Comparison of ENCODE assay signal across 9 mouse cellular contexts in the genomic region with DNA sequence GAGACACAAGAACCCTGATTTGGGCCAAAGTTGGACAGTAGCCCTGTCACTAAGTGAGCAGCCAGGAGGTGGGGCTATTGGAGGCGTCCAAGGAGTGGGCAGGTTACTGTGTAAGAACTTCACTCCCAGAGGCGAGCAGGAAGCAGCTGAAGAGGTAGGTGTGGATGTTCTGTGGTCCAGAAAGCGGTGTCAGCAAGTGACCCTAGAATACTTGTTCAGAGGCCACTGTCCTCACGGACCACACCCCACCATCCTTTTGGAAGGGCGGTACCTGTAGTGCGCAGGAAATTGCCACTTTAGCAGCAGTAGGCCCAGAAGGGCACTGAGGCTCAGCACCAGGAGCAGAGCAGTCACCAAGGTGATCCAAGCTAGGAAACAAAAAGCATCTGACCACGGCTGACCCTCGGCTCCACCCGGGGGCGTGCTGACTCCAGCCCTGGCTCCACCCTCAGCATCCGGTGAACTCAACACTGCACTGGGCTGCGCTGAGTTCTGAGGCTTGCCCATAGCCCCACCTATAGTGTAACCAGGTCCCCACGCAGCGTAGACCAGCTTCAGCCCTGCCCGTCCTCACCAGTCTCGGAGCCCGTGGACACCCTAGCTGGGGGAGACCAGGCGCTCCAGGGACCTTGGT. TPM values are rescaled to one million over a fixed set of nuclear protein-coding genes. Genes with fewer than 3 reads are reported as not detected.
A peak's percentile ranks its signal among the peaks of the same experiment; 100 is the strongest.
DNase-seq lines count a peak whose midpoint lies in the region; ATAC-seq and TF ChIP-seq lines count a peak whose summit lies in the region.
"Had no signal": no experiment of that assay in that cellular context is flagged by ENCODE, and none has a peak within 500 bp of the region (broad histone marks: within the 10 kb centered on the region; RNA-seq: fewer than 3 reads in every experiment).

No protein-coding gene starts in this region.

- no peak for TF ChIP-seq CTCF in layer of hippocampus, adult 2 months (conservative IDR thresholded peaks at IDR 0.05)

- peak in 1 of 2 experiments; percentile 22 for DNase-seq in layer of hippocampus, adult 2 months (ENCODE audit: low spot score in 2 of 2)
- no peak for DNase-seq in layer of hippocampus, adult 9-11 months
- DNase-seq in forebrain, embryonic 10.5 days (ENCODE audit: extremely low spot score, low spot score), result peak; percentile 53
- peak; percentile 55 to 59 for DNase-seq in heart, postnatal 14 days
- peak; percentile 67 to 79 for DNase-seq in kidney, postnatal 36 days
- peak; percentile 88 for DNase-seq in midbrain, embryonic 11.5 days (ENCODE audit: low spot score, missing footprints)
- DNase-seq in urinary bladder, postnatal 36 days (ENCODE audit: low spot score in 2 of 2), result peak; percentile 29 to 44
- no peak for DNase-seq in right cerebral cortex, postnatal 36 days (ENCODE audit: low spot score in 2 of 2)

- no peaks in the 10 kb centered on the region for H3K36me3 ChIP-seq in forebrain, embryonic 10.5 days (replicated peaks)
- no peaks in the 10 kb centered on the region for H3K36me3 ChIP-seq in midbrain, embryonic 11.5 days (ENCODE audit: control insufficient read depth, insufficient read depth, low read length)
- H3K36me3 ChIP-seq: G1E had no signal

- intact Hi-C loops in heart, postnatal 14 days (cut with DNase I), result loop anchor here (5.0 kb wide), 2 partner anchors 41 to 71 kb away; no protein-coding TSS in a partner anchor

- H3K4me2 ChIP-seq in midbrain, embryonic 11.5 days, result peak overlapping the region; percentile 66

- H3K9ac ChIP-seq in midbrain, embryonic 11.5 days (ENCODE audit: low read length), result peak overlapping the region; percentile 47

- peaks cover 4% of the 10 kb centered on the region; the same call in 1 of the 2 replicates for H3K27me3 ChIP-seq in forebrain, embryonic 10.5 days (ENCODE audit: poor library complexity, severe bottlenecking)
- no peaks in the 10 kb centered on the region for H3K27me3 ChIP-seq in midbrain, embryonic 11.5 days (ENCODE audit: control insufficient read depth, insufficient read depth, low read length)

- WGBS in forebrain, embryonic 10.5 days, result 12% methylated on average over 18 of the region's 18 CpGs
- 15% methylated on average over 18 of the region's 18 CpGs for WGBS in midbrain, embryonic 11.5 days

- peaks cover 21% of the 10 kb centered on the region for H3K4me1 ChIP-seq in forebrain, embryonic 10.5 days
- no peaks in the 10 kb centered on the region for H3K4me1 ChIP-seq in midbrain, embryonic 11.5 days (ENCODE audit: control insufficient read depth, insufficient read depth, low read length)

- no peaks in the 10 kb centered on the region for H3K9me3 ChIP-seq in forebrain, embryonic 10.5 days
- no peaks in the 10 kb centered on the region for H3K9me3 ChIP-seq in midbrain, embryonic 11.5 days (ENCODE audit: control insufficient read depth, low read length)
- H3K9me3 ChIP-seq: G1E had no signal

- H3K27ac ChIP-seq in layer of hippocampus, adult 2 months, result peak overlapping the region; percentile 71
- H3K27ac ChIP-seq in forebrain, embryonic 10.5 days, result peak overlapping the region; percentile 80
- H3K27ac ChIP-seq in midbrain, embryonic 11.5 days (ENCODE audit: low read depth, low read length), result no peak overlapping the region

- peak overlapping the region; percentile 47 for H3K4me3 ChIP-seq in layer of hippocampus, adult 2 months
- H3K4me3 ChIP-seq in forebrain, embryonic 10.5 days, result peak overlapping the region; percentile 50
- H3K4me3 ChIP-seq in midbrain, embryonic 11.5 days (ENCODE audit: low read depth, low read length), result peak overlapping the region; percentile 30

- peak; percentile 77 for ATAC-seq in midbrain, embryonic 11.5 days (ENCODE audit: low FRiP score)

RNA-seq across cellular contexts. Expression of a gene that starts 8.7 kb away (rescaled TPM):
- 1 to 10 TPM; 1.1 to 1.3 TPM for total RNA-seq in layer of hippocampus, adult 2 months (2021)
- 446 and 451 TPM in 2 replicates for polyA plus RNA-seq in forebrain, embryonic 10.5 days (2016; fragmentation: Nextera tagmentation; extraction: Ambion mirVana)
- total RNA-seq in heart, postnatal 14 days (2021), result 10 to 100 TPM in 1 of 2 experiments, 1 to 10 TPM in 1; 8.3 to 12.5 TPM
- 305 and 337 TPM in 2 replicates for polyA plus RNA-seq in midbrain, embryonic 11.5 days (2014; fragmentation: Nextera tagmentation; extraction: Ambion mirVana)

RNA-seq across cellular contexts. Expression of a gene that starts 11.4 kb away (rescaled TPM):
- under 1 TPM in 1 of 2 experiments, not detected in 1; 0.20 TPM for total RNA-seq in layer of hippocampus, adult 2 months (2021)
- polyA plus RNA-seq in forebrain, embryonic 10.5 days (2016; fragmentation: Nextera tagmentation; extraction: Ambion mirVana), result 0.79 and 2.0 TPM in 2 replicates
- under 1 TPM; 0.10 to 0.17 TPM for total RNA-seq in heart, postnatal 14 days (2021)
- 1.4 and 1.6 TPM in 2 replicates for polyA plus RNA-seq in midbrain, embryonic 11.5 days (2014; fragmentation: Nextera tagmentation; extraction: Ambion mirVana)

RNA-seq across cellular contexts. Expression of a gene that starts 18.0 kb away (rescaled TPM):
- total RNA-seq in layer of hippocampus, adult 2 months (2021), result 10 to 100 TPM; 20.8 to 22.9 TPM
- 42.8 and 45.5 TPM in 2 replicates for polyA plus RNA-seq in forebrain, embryonic 10.5 days (2016; fragmentation: Nextera tagmentation; extraction: Ambion mirVana)
- total RNA-seq in heart, postnatal 14 days (2021), result 10 to 100 TPM; 25.4 to 30.1 TPM
- polyA plus RNA-seq in midbrain, embryonic 11.5 days (2014; fragmentation: Nextera tagmentation; extraction: Ambion mirVana), result 35.6 and 36.9 TPM in 2 replicates

RNA-seq across cellular contexts. Expression of a gene that starts 36.8 kb away (rescaled TPM):
- total RNA-seq in layer of hippocampus, adult 2 months (2021), result 10 to 100 TPM; 56.4 to 56.6 TPM
- 171 and 178 TPM in 2 replicates for polyA plus RNA-seq in forebrain, embryonic 10.5 days (2016; fragmentation: Nextera tagmentation; extraction: Ambion mirVana)
- total RNA-seq in heart, postnatal 14 days (2021), result 10 to 100 TPM; 39.3 to 47.0 TPM
- polyA plus RNA-seq in midbrain, embryonic 11.5 days (2014; fragmentation: Nextera tagmentation; extraction: Ambion mirVana), result 166 and 176 TPM in 2 replicates

RNA-seq across cellular contexts. Expression of a gene that starts 36.8 kb away (rescaled TPM):
- total RNA-seq in layer of hippocampus, adult 2 months (2021), result 10 to 100 TPM; 41.7 to 46.9 TPM
- polyA plus RNA-seq in forebrain, embryonic 10.5 days (2016; fragmentation: Nextera tagmentation; extraction: Ambion mirVana), result 8.7 and 9.7 TPM in 2 replicates
- total RNA-seq in heart, postnatal 14 days (2021), result 10 to 100 TPM; 14.7 TPM
- polyA plus RNA-seq in midbrain, embryonic 11.5 days (2014; fragmentation: Nextera tagmentation; extraction: Ambion mirVana), result 7.8 and 8.2 TPM in 2 replicates

Comparison
In these comparisons a context has a peak if more than half of its experiments do, and no peak if none do; other contexts are left out.
1. DNase-seq: peak in forebrain, embryonic 10.5 days (single experiment), heart, postnatal 14 days (2 of 2), kidney, postnatal 36 days (2 of 2), midbrain, embryonic 11.5 days (single experiment) and urinary bladder, postnatal 36 days (2 of 2); none in layer of hippocampus, adult 9-11 months (single experiment) and right cerebral cortex, postnatal 36 days (0 of 2).
2. RNA of a gene that starts 8.7 kb away (total RNA-seq): 8.3 to 12.5 TPM in heart, postnatal 14 days; 1.1 to 1.3 TPM in layer of hippocampus, adult 2 months; every median in the first group is over 4 times any median in the second.
3. Peak in every context shown above with its lines, with median percentiles within 50 percentile points of each other: H3K4me3 ChIP-seq.